Mouse (Mus musculus) B cell, adult 62 days (primary cell): ENCODE measurements around the gene Cdnf. TPM values are rescaled to one million over a fixed set of nuclear protein-coding genes. Genes with fewer than 3 reads are reported as not detected.

Source experiments
- total RNA-seq: library from RNA; stranded (reverse); gene quantifications from 4 replicates; pipeline ENCODE4 v1.2.4, GENCODE M21; 2023

The Cdnf gene
- total RNA-seq, result 0.81 to 1.5 TPM (median 0.96 TPM) in 4 replicates

DNA sequence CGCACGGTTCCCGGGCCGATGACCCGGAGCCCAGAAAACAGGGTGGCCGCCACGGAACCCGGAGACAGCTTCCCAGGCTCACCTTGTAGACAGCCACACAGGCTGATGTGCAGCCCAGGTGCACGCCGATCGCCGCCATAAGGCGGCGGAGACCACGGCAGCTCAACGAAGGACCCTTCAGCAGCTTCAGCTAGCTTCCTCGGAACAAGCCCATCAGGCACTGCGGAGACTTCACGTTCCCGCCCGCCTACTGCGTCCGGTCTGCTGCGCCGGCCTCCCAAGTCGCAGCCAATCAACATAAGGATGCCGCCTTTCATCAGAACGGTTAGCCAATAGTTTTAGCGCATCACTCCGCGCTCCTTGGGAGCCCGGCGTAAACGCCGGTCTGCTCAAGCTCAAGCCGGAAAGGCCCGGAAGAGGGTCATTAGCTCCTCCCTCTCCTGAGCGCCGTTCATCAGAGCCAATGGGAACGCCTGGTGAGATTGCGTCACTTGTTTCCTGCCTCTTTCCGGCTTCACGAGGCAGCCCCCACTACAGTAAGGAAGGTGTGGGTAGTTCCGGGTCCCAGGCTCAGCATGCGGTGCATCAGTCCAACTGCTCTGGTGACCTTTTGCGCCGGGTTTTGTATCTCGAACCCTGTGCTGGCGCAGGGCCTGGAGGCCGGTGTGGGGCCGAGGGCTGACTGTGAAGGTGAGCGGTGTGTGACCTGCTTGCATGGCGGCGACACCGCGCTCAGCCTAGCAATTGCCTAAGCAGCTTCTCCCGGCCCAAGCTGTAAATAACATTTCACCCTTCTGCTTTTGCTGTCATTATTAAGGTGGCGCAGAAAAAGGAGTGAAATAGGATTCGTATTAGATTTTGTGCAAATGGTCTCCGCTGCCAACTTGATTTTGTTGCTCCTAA is at the start of gene Cdnf, which contains the start of the genes Gm45902 and Hspa14:
TSS of gene Cdnf (plus strand) at position 479 of the 903 bp plus-strand sequence.
TSS of gene Gm45902 (minus strand) at position 239 of the 903 bp plus-strand sequence.
TSS of gene Hspa14 (minus strand) at position 263 of the 903 bp plus-strand sequence.

DNA sequence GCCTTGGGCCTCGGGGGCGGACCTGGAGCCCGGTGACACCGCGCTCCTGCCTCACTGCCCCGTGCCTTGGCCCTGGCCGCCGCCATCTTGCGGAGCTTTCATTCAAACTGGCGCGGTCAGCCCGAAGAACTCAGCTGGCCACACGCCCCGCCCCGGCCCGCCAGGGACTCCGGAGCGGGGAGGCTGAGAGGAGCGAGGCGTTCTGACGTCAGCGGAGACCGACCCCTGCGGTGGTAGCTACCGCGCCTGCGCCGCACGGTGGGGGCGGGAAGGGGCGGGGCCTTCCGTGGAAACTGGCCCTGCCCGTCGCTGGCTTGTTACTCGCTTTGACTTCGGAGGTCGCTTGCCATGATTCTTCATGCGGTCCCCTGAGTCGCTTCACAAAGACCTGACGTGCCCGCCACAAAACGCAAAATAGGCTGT is 38.0 kb upstream of the Cdnf start, which contains the start of gene Suv39h2:
TSS of gene Suv39h2 (minus strand) at position 171 of the 423 bp plus-strand sequence.

DNA sequence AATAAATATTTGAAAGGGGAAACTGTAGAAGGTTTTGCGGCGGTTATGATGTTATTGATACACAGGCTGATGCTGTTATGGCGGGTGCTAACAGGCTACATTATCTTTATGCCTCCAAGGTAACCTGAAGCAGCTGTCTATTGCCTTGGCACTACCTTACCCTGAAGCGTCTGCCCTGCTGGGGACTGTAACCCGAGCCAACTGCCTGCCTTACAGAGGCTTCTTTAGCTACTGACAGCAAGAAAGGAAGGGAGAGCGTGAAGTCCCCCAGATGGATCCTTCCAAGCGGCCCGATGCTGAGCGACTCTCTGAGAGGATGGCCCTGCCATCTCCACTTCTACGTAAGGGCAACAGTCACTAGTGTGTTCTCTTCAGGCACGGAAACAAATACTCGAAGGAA is 57.4 kb downstream of the Cdnf start, which contains the start of gene Fam107b:
TSS of gene Fam107b (plus strand) at position 303 of the 400 bp plus-strand sequence.

Other genes starting within 250 kb of the Cdnf start
- gene Nmt2, start 228.8 kb upstream of the Cdnf start, total RNA-seq, result 33.2 to 35.7 TPM (median 34.1 TPM) in 4 replicates
- gene Rpp38, start 180.4 kb upstream of the Cdnf start, total RNA-seq, result 2.6 to 4.5 TPM (median 3.6 TPM) in 4 replicates
- gene Acbd7, start 176.9 kb upstream of the Cdnf start, total RNA-seq, result not detected in 4 replicates
- not detected in 4 replicates for gene Olah, start 115.8 kb upstream of the Cdnf start, total RNA-seq
- 1.1 to 1.7 TPM in 2 of 4 replicates, not detected in the others for gene Meig1, start 90.4 kb upstream of the Cdnf start, total RNA-seq
- gene Dclre1c, start 88.9 kb upstream of the Cdnf start, total RNA-seq, result 74.4 to 83.8 TPM (median 80.2 TPM) in 4 replicates
- gene Suv39h2, start 38.0 kb upstream of the Cdnf start, total RNA-seq, result 2.3 to 3.5 TPM (median 3.0 TPM) in 4 replicates
- 29.2 to 39.0 TPM (median 35.2 TPM) in 4 replicates for gene Gm45902, start 240 bp upstream of the Cdnf start, total RNA-seq
- 163 to 201 TPM (median 191 TPM) in 4 replicates for gene Hspa14, start 216 bp upstream of the Cdnf start, total RNA-seq
- gene Fam107b, start 57.5 kb downstream of the Cdnf start, total RNA-seq, result 284 to 345 TPM (median 311 TPM) in 4 replicates